8 mouse cellular contexts compared by ENCODE assay signal in genomic region chr5:92042377-92043348, GRCm38 (mm10). TPM values are rescaled to one million over a fixed set of nuclear protein-coding genes. Genes with fewer than 3 reads are reported as not detected.
DNase-seq lines count a peak whose midpoint lies in the region; ATAC-seq lines count a peak whose summit lies in the region.

No protein-coding gene starts in this region.

- peak; percentile 95 to 99 for DNase-seq in adrenal gland, adult (ENCODE audit: inconsistent age in 2 of 2, low spot score in 1 of 2)
- DNase-seq in embryo, embryonic 10.5 days (ENCODE audit: low spot score), result peak; percentile 86
- peak; percentile 90 for DNase-seq in gastrocnemius, postnatal 14 days
- peak; percentile 89 to 94 for DNase-seq in left cerebral cortex, postnatal 10 days (ENCODE audit: extremely low spot score in 1 of 2, low spot score in 2 of 2)
- peak; percentile 96 for DNase-seq in right cerebral cortex, postnatal 25 days
- peak; percentile 90 to 92 for DNase-seq in urinary bladder, postnatal 4 days (ENCODE audit: low spot score in 2 of 2)

- ATAC-seq in inflammation-experienced regulatory T-cells, adult 6 months, result peak; percentile 96
- peak; percentile 100 for ATAC-seq in megakaryocyte-erythroid progenitor cell, adult 5-6 weeks (replicated peaks; ENCODE audit: low FRiP score, low TSS enrichment, poor library complexity, severe bottlenecking)

- intact Hi-C loops in gastrocnemius, postnatal 14 days (cut with DNase I; ENCODE audit: low total_unique reads), result no loop called here
- intact Hi-C loops in left cerebral cortex, postnatal 10 days (cut with DNase I), result no loop called here

RNA-seq across cellular contexts. Expression of gene Cdkl2, which starts 1.0 kb away (rescaled TPM):
- total RNA-seq in gastrocnemius, postnatal 14 days (2021), result 1 to 10 TPM; 3.9 to 4.6 TPM
- 1 to 10 TPM; 1.6 to 3.8 (median 3.6) TPM for polyA plus RNA-seq in inflammation-experienced regulatory T-cells, adult 6 months (2017; shearing (Covaris generic))
- total RNA-seq in left cerebral cortex, postnatal 10 days (2021), result 10 to 100 TPM; 91.8 to 96.6 TPM
- total RNA-seq in megakaryocyte-erythroid progenitor cell, adult 5-6 weeks (2014; fragmentation: Nextera tagmentation), result not detected in 2 replicates
- total RNA-seq in megakaryocyte-erythroid progenitor cell, adult 5-6 weeks (2017), result 0.14 and 0.72 TPM in 2 replicates

RNA-seq across cellular contexts. Expression of gene G3bp2, which starts 40.9 kb away (rescaled TPM):
- total RNA-seq in gastrocnemius, postnatal 14 days (2021), result 10 to 100 TPM; 54.5 to 55.8 TPM
- polyA plus RNA-seq in inflammation-experienced regulatory T-cells, adult 6 months (2017; shearing (Covaris generic)), result 100 to 1,000 TPM; 225 to 265 (median 245) TPM
- total RNA-seq in left cerebral cortex, postnatal 10 days (2021), result 100 to 1,000 TPM; 177 to 178 TPM
- total RNA-seq in megakaryocyte-erythroid progenitor cell, adult 5-6 weeks (2014; fragmentation: Nextera tagmentation), result 58.2 and 67.8 TPM in 2 replicates
- total RNA-seq in megakaryocyte-erythroid progenitor cell, adult 5-6 weeks (2017), result 89.5 and 117 TPM in 2 replicates

RNA-seq across cellular contexts. Expression of gene Odaph, which starts 55.4 kb away (rescaled TPM):
- total RNA-seq in gastrocnemius, postnatal 14 days (2021), result not detected
- not detected for polyA plus RNA-seq in inflammation-experienced regulatory T-cells, adult 6 months (2017; shearing (Covaris generic))
- total RNA-seq in left cerebral cortex, postnatal 10 days (2021), result not detected
- total RNA-seq in megakaryocyte-erythroid progenitor cell, adult 5-6 weeks (2014; fragmentation: Nextera tagmentation), result not detected in 2 replicates
- 1.2 TPM in 1 of 2 replicates, not detected in the other for total RNA-seq in megakaryocyte-erythroid progenitor cell, adult 5-6 weeks (2017)

Comparison
In these comparisons a context has a peak if more than half of its experiments do, and no peak if none do; other contexts are left out.
1. Peak in every context shown above with its lines: DNase-seq and ATAC-seq.
2. RNA of gene Cdkl2, which starts 1.0 kb away (total RNA-seq): 91.8 to 96.6 TPM in left cerebral cortex, postnatal 10 days; 3.9 to 4.6 TPM in gastrocnemius, postnatal 14 days and 0.14 to 0.72 TPM in megakaryocyte-erythroid progenitor cell, adult 5-6 weeks; every median in the first group is over 10 times any median in the second.